In genomic region chr2:177329661-177330292, GRCm38 (mm10) we compare ENCODE assay signal across 1 mouse cellular context. TPM values are rescaled to one million over a fixed set of nuclear protein-coding genes. Genes with fewer than 3 reads are reported as not detected.
"Had no signal": no experiment of that assay in that cellular context is flagged by ENCODE, and none has a peak within 500 bp of the region (broad histone marks: within the 10 kb centered on the region; RNA-seq: fewer than 3 reads in every experiment).

No protein-coding gene starts in this region.

RNA-seq across cellular contexts. Expression of gene Gm14412, which starts 5.7 kb away (rescaled TPM):
- total RNA-seq: megakaryocyte, adult 5-6 weeks had no signal
